Mouse (Mus musculus): Measurements from ENCODE around the gene Abca2. TPM values are rescaled to one million over a fixed set of nuclear protein-coding genes. Genes with fewer than 3 reads are reported as not detected.
A peak's percentile ranks its signal among the peaks of the same experiment; 100 is the strongest.

The Abca2 gene
- polyA plus RNA-seq, 1 experiment from 2014 or later, result 5.4 TPM

- Histone ChIP-seq H3K36me3 (ENCODE audit: control insufficient read depth, insufficient read depth, low read length) (no peaks in the 10 kb centered on the region), H3K27ac (ENCODE audit: low read length) (no peak overlapping the region), H3K9me3 (ENCODE audit: control insufficient read depth, low read length) (no peaks in the 10 kb centered on the region), H3K4me1 (replicated peaks; ENCODE audit: control insufficient read depth, insufficient read depth, low read length) (no peaks in the 10 kb centered on the region), H3K4me2 (ENCODE audit: low read depth, low read length) (no peak overlapping the region), H3K27me3 (ENCODE audit: control insufficient read depth, insufficient read depth, low read depth, low read length) (peaks cover 25% of the 10 kb centered on the region), H3K4me3 (ENCODE audit: low read length) (no peak overlapping the region), H3K9ac (ENCODE audit: low read length) (no peak overlapping the region)
- 0 out of 2 replicates have a peak, but pooled peaks have one; percentile 44 for ATAC-seq (ENCODE audit: low read depth)
- 24% methylated on average over 3 of the region's 3 CpGs for WGBS
Observed at GRCm38 (mm10) chr2:25421896-25422295, 6.6 kb upstream of the Abca2 start.

GRCm38 (mm10) chr2:25422587-25423410 lies 5.7 kb upstream of the Abca2 start, which contains the start of gene Fut7:
Gene Fut7 (plus strand): TSS chr2:25423267.
- Histone ChIP-seq H3K4me1 (replicated peaks; ENCODE audit: control insufficient read depth, insufficient read depth, low read length) (no peaks in the 10 kb centered on the region), H3K4me3 (ENCODE audit: low read length) (no peak within 1 kb of the TSS), H3K4me2 (ENCODE audit: low read depth, low read length) (no peak within 1 kb of the TSS), H3K9ac (ENCODE audit: low read length) (no peak within 1 kb of the TSS), H3K9me3 (ENCODE audit: control insufficient read depth, low read length) (no peaks in the 10 kb centered on the region), H3K27me3 (ENCODE audit: control insufficient read depth, insufficient read depth, low read depth, low read length) (peaks cover 25% of the 10 kb centered on the region), H3K36me3 (ENCODE audit: control insufficient read depth, insufficient read depth, low read length) (no peaks in the 10 kb centered on the region), H3K27ac (ENCODE audit: low read length) (no peak within 1 kb of the TSS)
- no peak for ATAC-seq (ENCODE audit: low read depth)
- WGBS, result 54% methylated on average over 17 of the region's 17 CpGs

- no peak overlapping the region for H3K9ac ChIP-seq (ENCODE audit: low read length)
- H3K27me3 ChIP-seq (ENCODE audit: control insufficient read depth, insufficient read depth, low read depth, low read length), result peaks cover 25% of the 10 kb centered on the region
Observed at GRCm38 (mm10) chr2:25423626-25424025, 4.9 kb upstream of the Abca2 start.

GRCm38 (mm10) chr2:25425481-25425880 lies 3.0 kb upstream of the Abca2 start:
- H3K4me3 ChIP-seq (ENCODE audit: low read length), result no peak overlapping the region
- no peak overlapping the region for H3K9ac ChIP-seq (ENCODE audit: low read length)
- H3K36me3 ChIP-seq (ENCODE audit: control insufficient read depth, insufficient read depth, low read length), result no peaks in the 10 kb centered on the region
- H3K9me3 ChIP-seq (ENCODE audit: control insufficient read depth, low read length), result no peaks in the 10 kb centered on the region
- H3K27ac ChIP-seq (ENCODE audit: low read length), result no peak overlapping the region
- 43% methylated on average over 27 of the region's 27 CpGs for WGBS
- H3K27me3 ChIP-seq (ENCODE audit: control insufficient read depth, insufficient read depth, low read depth, low read length), result peaks cover 36% of the 10 kb centered on the region
- peaks cover 10% of the 10 kb centered on the region for H3K4me1 ChIP-seq (replicated peaks; ENCODE audit: control insufficient read depth, insufficient read depth, low read length)
- H3K4me2 ChIP-seq (ENCODE audit: low read depth, low read length), result no peak overlapping the region
- no peak for ATAC-seq (ENCODE audit: low read depth)

More at GRCm38 (mm10) chr2:25423626-25424025, 4.9 kb upstream of the Abca2 start:
- ATAC-seq (ENCODE audit: low read depth), result no peak
- Histone ChIP-seq H3K27ac (ENCODE audit: low read length) (no peak overlapping the region), H3K9me3 (ENCODE audit: control insufficient read depth, low read length) (no peaks in the 10 kb centered on the region), H3K4me2 (ENCODE audit: low read depth, low read length) (no peak overlapping the region), H3K4me1 (replicated peaks; ENCODE audit: control insufficient read depth, insufficient read depth, low read length) (peaks cover 2% of the 10 kb centered on the region; the same call in 1 of the 2 replicates), H3K36me3 (ENCODE audit: control insufficient read depth, insufficient read depth, low read length) (no peaks in the 10 kb centered on the region), H3K4me3 (ENCODE audit: low read length) (no peak overlapping the region)
- WGBS, result 40% methylated on average over 1 of the region's 1 CpGs

GRCm38 (mm10) chr2:25426721-25427191 lies 1.7 kb upstream of the Abca2 start:
- WGBS, result 27% methylated on average over 5 of the region's 5 CpGs
- ATAC-seq (ENCODE audit: low read depth), result no peak
- Histone ChIP-seq H3K27me3 (ENCODE audit: control insufficient read depth, insufficient read depth, low read depth, low read length) (peaks cover 36% of the 10 kb centered on the region), H3K4me1 (replicated peaks; ENCODE audit: control insufficient read depth, insufficient read depth, low read length) (peaks cover 10% of the 10 kb centered on the region), H3K9ac (ENCODE audit: low read length) (no peak overlapping the region), H3K4me3 (ENCODE audit: low read length) (no peak overlapping the region), H3K4me2 (ENCODE audit: low read depth, low read length) (no peak overlapping the region), H3K9me3 (ENCODE audit: control insufficient read depth, low read length) (no peaks in the 10 kb centered on the region), H3K36me3 (ENCODE audit: control insufficient read depth, insufficient read depth, low read length) (no peaks in the 10 kb centered on the region), H3K27ac (ENCODE audit: low read length) (no peak overlapping the region)

GRCm38 (mm10) chr2:25427256-25427655 lies 1.2 kb upstream of the Abca2 start:
- Histone ChIP-seq H3K9me3 (ENCODE audit: control insufficient read depth, low read length) (no peaks in the 10 kb centered on the region), H3K27me3 (ENCODE audit: control insufficient read depth, insufficient read depth, low read depth, low read length) (peaks cover 36% of the 10 kb centered on the region), H3K4me3 (ENCODE audit: low read length) (no peak overlapping the region), H3K36me3 (ENCODE audit: control insufficient read depth, insufficient read depth, low read length) (no peaks in the 10 kb centered on the region), H3K27ac (ENCODE audit: low read length) (no peak overlapping the region), H3K9ac (ENCODE audit: low read length) (no peak overlapping the region), H3K4me1 (replicated peaks; ENCODE audit: control insufficient read depth, insufficient read depth, low read length) (peaks cover 10% of the 10 kb centered on the region), H3K4me2 (ENCODE audit: low read depth, low read length) (no peak overlapping the region)
- WGBS, result 80% methylated on average over 5 of the region's 5 CpGs
- no peak for ATAC-seq (ENCODE audit: low read depth)

GRCm38 (mm10) chr2:25429435-25430180 lies 1.1 kb downstream of the Abca2 start:
- 53% methylated on average over 5 of the region's 5 CpGs for WGBS
- Histone ChIP-seq H3K36me3 (ENCODE audit: control insufficient read depth, insufficient read depth, low read length) (no peaks in the 10 kb centered on the region), H3K4me1 (replicated peaks; ENCODE audit: control insufficient read depth, insufficient read depth, low read length) (peaks cover 10% of the 10 kb centered on the region), H3K27me3 (ENCODE audit: control insufficient read depth, insufficient read depth, low read depth, low read length) (peaks cover 30% of the 10 kb centered on the region), H3K4me2 (ENCODE audit: low read depth, low read length) (peak overlapping the region; percentile 97), H3K9me3 (ENCODE audit: control insufficient read depth, low read length) (no peaks in the 10 kb centered on the region), H3K4me3 (ENCODE audit: low read length) (peak overlapping the region; percentile 72), H3K27ac (ENCODE audit: low read length) (no peak overlapping the region), H3K9ac (ENCODE audit: low read length) (peak overlapping the region; percentile 76)
- no peak for ATAC-seq (ENCODE audit: low read depth)

- 58% methylated on average over 17 of the region's 17 CpGs for WGBS
- peaks cover 10% of the 10 kb centered on the region for H3K4me1 ChIP-seq (replicated peaks; ENCODE audit: control insufficient read depth, insufficient read depth, low read length)
- no peaks in the 10 kb centered on the region for H3K9me3 ChIP-seq (ENCODE audit: control insufficient read depth, low read length)
- H3K27ac ChIP-seq (ENCODE audit: low read length), result no peak overlapping the region
- no peak for ATAC-seq (ENCODE audit: low read depth)
- no peak overlapping the region for H3K9ac ChIP-seq (ENCODE audit: low read length)
- no peak overlapping the region for H3K4me2 ChIP-seq (ENCODE audit: low read depth, low read length)
- H3K27me3 ChIP-seq (ENCODE audit: control insufficient read depth, insufficient read depth, low read depth, low read length), result peaks cover 20% of the 10 kb centered on the region
- H3K36me3 ChIP-seq (ENCODE audit: control insufficient read depth, insufficient read depth, low read length), result no peaks in the 10 kb centered on the region
- H3K4me3 ChIP-seq (ENCODE audit: low read length), result no peak overlapping the region
Observed at GRCm38 (mm10) chr2:25430395-25431233, 2.1 kb downstream of the Abca2 start.
